Mouse (Mus musculus) kidney, postnatal 0 days (tissue): Measurements from ENCODE around the gene Xirp1. TPM values are rescaled to one million over a fixed set of nuclear protein-coding genes. Genes with fewer than 3 reads are reported as not detected.

Source experiments
- ATAC-seq: fragments of 200-750 bp; cut with Nextera tagmentation; replicated peaks from 2 replicates; pipeline ENCODE4 v1.8.0; 2017; ENCODE audit warnings: low read depth, moderate number of reproducible peaks, moderate TSS enrichment, moderate library complexity; ENCODE audit not compliant: low FRiP score
- DNase-seq: peaks from one replicate; pipeline ENCODE4 v3.0.0-alpha.2; 2016; ENCODE audit warnings: low spot score
- H3K27ac ChIP-seq: fragments of 300-500 bp; sonication (generic); 2 replicates; pipeline ENCODE4 v1.5.1; 2014; ENCODE audit warnings: mild to moderate bottlenecking
- H3K27me3 ChIP-seq: fragments of 300-500 bp; sonication (generic); 2 replicates; pipeline ENCODE4 v1.6.1; 2014; ENCODE audit warnings: low read length, mixed read lengths; ENCODE audit not compliant: insufficient read depth
- H3K36me3 ChIP-seq: fragments of 300-500 bp; sonication (generic); 2 replicates; pipeline ENCODE4 v1.6.1; 2014; ENCODE audit warnings: low read length, mixed read lengths; ENCODE audit not compliant: insufficient read depth
- H3K4me1 ChIP-seq: fragments of 300-500 bp; sonication (generic); replicated peaks from 2 replicates; pipeline ENCODE4 v1.6.1; 2014; ENCODE audit warnings: antibody characterized with exemption, low read length, mixed read lengths; ENCODE audit not compliant: insufficient read depth
- H3K4me2 ChIP-seq: fragments of 300-500 bp; sonication (generic); 2 replicates; pipeline ENCODE4 v1.6.1; 2014; ENCODE audit warnings: mild to moderate bottlenecking, low read length, moderate library complexity, mixed read lengths
- H3K4me3 ChIP-seq: fragments of 300-500 bp; sonication (generic); replicated peaks from 2 replicates; pipeline ENCODE4 v1.5.1; 2014; ENCODE audit warnings: low read depth, low read length
- H3K9ac ChIP-seq: fragments of 300-500 bp; sonication (generic); 2 replicates; pipeline ENCODE4 v1.6.1; 2014; ENCODE audit warnings: low read depth, low read length
- H3K9me3 ChIP-seq: fragments of 300-500 bp; sonication (generic); replicated peaks from 2 replicates; pipeline ENCODE4 v1.6.1; 2016; ENCODE audit warnings: low read length, inconsistent platforms, mixed read lengths
- CTCF ChIP-seq: IDR thresholded peaks from 2 replicates; pipeline ENCODE4 v1.5.1; 2016; ENCODE audit warnings: antibody characterized with exemption, low read depth, mild to moderate bottlenecking, moderate library complexity
- WGBS: fragments of 180-500 bp; shearing (Covaris S2); extraction: QIAGEN DNeasy Blood & Tissue Kit; methylation state at CpG from one replicate; pipeline ENCODE4 v1.1.7; 2014; 5-methylcytosine and 5-hydroxymethylcytosine counted together
- polyA plus RNA-seq: library from polyadenylated mRNA; unstranded; fragments of >200 nt; fragmentation: Nextera tagmentation; extraction: Ambion mirVana; gene quantifications from 2 replicates; pipeline ENCODE4 v1.2.1, GENCODE M21; 2015

The Xirp1 gene
- polyA plus RNA-seq, 1 experiment from 2014 or later: 0.16 TPM

- peak; percentile 14; the same call in 1 of the 2 replicates for TF ChIP-seq CTCF
- Histone ChIP-seq H3K27ac (no peak overlapping the region), H3K4me1 (0 out of 2 replicates have a peak, but pooled peaks cover 4% of the 10 kb centered on the region), H3K9ac (no peak overlapping the region), H3K9me3 (no peaks in the 10 kb centered on the region), H3K4me2 (no peak overlapping the region), H3K36me3 (no peaks in the 10 kb centered on the region), H3K27me3 (no peaks in the 10 kb centered on the region), H3K4me3 (no peak overlapping the region)
- 96% methylated on average over 1 of the region's 1 CpGs for WGBS
- DNase-seq (no peak), ATAC-seq (no peak)
Measured at GRCm38 (mm10) chr9:120007833-120008232, 15.6 kb downstream of the Xirp1 start.

DNA sequence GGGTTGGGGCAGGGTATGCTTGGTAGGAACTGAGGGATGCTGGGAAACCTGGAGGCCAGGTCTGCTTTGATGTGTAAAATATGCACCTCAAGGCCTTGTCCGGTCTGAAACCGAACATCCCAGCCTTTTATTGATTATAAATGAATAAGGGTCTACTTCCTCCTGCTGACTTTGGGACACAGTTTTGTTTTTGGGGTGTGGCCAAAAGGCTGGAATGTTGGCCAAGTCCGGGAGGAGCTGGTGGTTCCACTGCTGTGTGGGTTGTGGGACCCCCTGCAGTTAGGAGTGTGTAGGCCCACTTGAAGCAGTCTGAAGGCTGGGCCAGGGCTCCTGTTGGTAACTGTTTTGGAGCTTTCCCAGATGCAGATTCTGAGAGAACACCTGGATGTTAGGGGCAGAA is 17.5 kb downstream of the Xirp1 start:
- no peak for DNase-seq
- WGBS: 58% methylated on average over 3 of the region's 3 CpGs
- no peak overlapping the region for H3K4me2 ChIP-seq
- no peaks in the 10 kb centered on the region for H3K36me3 ChIP-seq
- no peak overlapping the region for H3K4me3 ChIP-seq
- no peak overlapping the region for H3K27ac ChIP-seq
- H3K27me3 ChIP-seq: no peaks in the 10 kb centered on the region
- 0 out of 2 replicates have a peak, but pooled peaks cover 3% of the 10 kb centered on the region for H3K4me1 ChIP-seq
- TF ChIP-seq CTCF: no peak
- ATAC-seq: no peak
- H3K9me3 ChIP-seq: no peaks in the 10 kb centered on the region
- H3K9ac ChIP-seq: no peak overlapping the region

DNA sequence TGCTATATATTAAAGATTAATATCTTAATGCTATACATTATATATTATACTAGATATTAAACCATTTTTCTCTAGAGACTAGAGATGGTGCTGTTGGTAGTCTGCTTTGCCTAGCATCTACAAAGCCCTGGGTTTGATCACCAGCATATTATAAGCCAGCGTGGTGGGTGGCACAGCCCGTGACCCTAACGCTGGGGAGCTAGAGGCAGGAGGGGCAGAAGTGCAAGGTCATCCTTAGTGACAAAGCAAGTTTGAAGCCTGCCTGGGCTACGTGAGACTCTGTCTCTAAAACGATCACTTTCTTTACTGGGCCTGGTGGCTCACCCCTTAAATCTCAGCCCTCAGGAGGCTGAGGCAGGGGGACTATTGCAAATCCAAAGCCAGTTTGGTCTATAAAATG is 20.5 kb downstream of the Xirp1 start:
- H3K27me3 ChIP-seq: no peaks in the 10 kb centered on the region
- no peaks in the 10 kb centered on the region for H3K9me3 ChIP-seq
- no peak overlapping the region for H3K9ac ChIP-seq
- DNase-seq: no peak
- no peak overlapping the region for H3K4me2 ChIP-seq
- 84% methylated on average over 5 of the region's 5 CpGs for WGBS
- H3K36me3 ChIP-seq: no peaks in the 10 kb centered on the region
- no peak for ATAC-seq
- 0 out of 2 replicates have a peak, but pooled peaks cover 3% of the 10 kb centered on the region for H3K4me1 ChIP-seq
- no peak overlapping the region for H3K4me3 ChIP-seq
- H3K27ac ChIP-seq: no peak overlapping the region
- TF ChIP-seq CTCF: no peak

DNA sequence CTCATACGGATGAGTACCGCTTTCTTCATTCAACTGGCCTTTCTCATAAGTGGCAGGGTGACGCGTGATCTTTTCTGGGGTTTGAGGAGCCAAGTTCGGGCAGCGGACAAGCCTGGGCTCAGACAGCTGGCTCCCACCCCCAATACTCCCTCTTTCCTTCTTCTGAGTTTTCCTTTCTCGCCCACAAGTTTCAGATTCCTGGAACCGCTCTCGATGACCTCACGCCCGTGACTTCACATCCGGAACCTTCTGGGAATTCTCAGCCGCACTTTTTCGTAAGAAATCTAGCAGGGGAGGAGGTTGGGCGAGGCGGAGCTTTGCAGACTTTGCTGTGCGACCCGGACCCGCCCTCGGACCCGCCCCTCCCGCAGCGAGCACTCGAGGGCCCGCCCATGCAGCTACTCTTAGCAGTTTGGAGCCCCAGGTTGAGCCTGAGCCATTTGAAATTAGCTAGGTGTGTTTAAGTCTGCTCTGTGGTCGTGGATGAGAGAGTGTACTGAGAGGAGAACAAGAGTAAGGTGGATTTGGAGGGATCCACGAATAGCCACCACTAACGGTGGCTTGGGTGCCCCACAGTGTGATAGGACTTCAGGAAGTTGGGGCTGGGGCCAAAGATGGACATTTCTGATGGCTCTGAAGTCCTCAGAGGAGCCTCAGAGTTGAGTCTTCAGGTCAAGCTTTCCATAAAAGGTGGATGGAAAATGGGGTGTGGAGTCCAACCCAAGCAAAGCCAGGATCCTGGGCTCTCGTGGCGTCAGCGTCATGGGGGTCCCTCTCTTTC is 21.3 kb downstream of the Xirp1 start:
- peak; percentile 97 for DNase-seq
- peak; percentile 91 for ATAC-seq
- H3K4me3 ChIP-seq: peak overlapping the region; percentile 37
- no peaks in the 10 kb centered on the region for H3K27me3 ChIP-seq
- WGBS: 10% methylated on average over 31 of the region's 31 CpGs
- H3K4me1 ChIP-seq: 0 out of 2 replicates have a peak, but pooled peaks cover 3% of the 10 kb centered on the region
- no peak for TF ChIP-seq CTCF
- peak overlapping the region; percentile 66 for H3K27ac ChIP-seq
- peak overlapping the region; percentile 54 for H3K9ac ChIP-seq
- no peaks in the 10 kb centered on the region for H3K9me3 ChIP-seq
- H3K4me2 ChIP-seq: peak overlapping the region; percentile 71
- H3K36me3 ChIP-seq: no peaks in the 10 kb centered on the region

- no peaks in the 10 kb centered on the region for H3K36me3 ChIP-seq
- TF ChIP-seq CTCF: no peak
- no peak overlapping the region for H3K4me2 ChIP-seq
- WGBS: 69% methylated on average over 5 of the region's 5 CpGs
- H3K4me1 ChIP-seq: 0 out of 2 replicates have a peak, but pooled peaks cover 3% of the 10 kb centered on the region
- no peak for DNase-seq
- no peaks in the 10 kb centered on the region for H3K9me3 ChIP-seq
- H3K9ac ChIP-seq: no peak overlapping the region
- H3K27me3 ChIP-seq: no peaks in the 10 kb centered on the region
- no peak overlapping the region for H3K4me3 ChIP-seq
- ATAC-seq: no peak
- no peak overlapping the region for H3K27ac ChIP-seq
Measured at GRCm38 (mm10) chr9:120000761-120001160, 22.6 kb downstream of the Xirp1 start.

- TF ChIP-seq CTCF: no peak
- ATAC-seq (no peak), DNase-seq (no peak)
- Histone ChIP-seq H3K27ac (no peak overlapping the region), H3K4me1 (0 out of 2 replicates have a peak, but pooled peaks cover 3% of the 10 kb centered on the region), H3K4me2 (no peak overlapping the region), H3K36me3 (no peaks in the 10 kb centered on the region), H3K4me3 (no peak overlapping the region), H3K9ac (no peak overlapping the region), H3K27me3 (no peaks in the 10 kb centered on the region), H3K9me3 (no peaks in the 10 kb centered on the region)
- 69% methylated on average over 6 of the region's 6 CpGs for WGBS
Measured at GRCm38 (mm10) chr9:119999636-120000035, 23.8 kb downstream of the Xirp1 start.
